9 mouse cellular contexts compared by ENCODE assay signal in the genomic region with DNA sequence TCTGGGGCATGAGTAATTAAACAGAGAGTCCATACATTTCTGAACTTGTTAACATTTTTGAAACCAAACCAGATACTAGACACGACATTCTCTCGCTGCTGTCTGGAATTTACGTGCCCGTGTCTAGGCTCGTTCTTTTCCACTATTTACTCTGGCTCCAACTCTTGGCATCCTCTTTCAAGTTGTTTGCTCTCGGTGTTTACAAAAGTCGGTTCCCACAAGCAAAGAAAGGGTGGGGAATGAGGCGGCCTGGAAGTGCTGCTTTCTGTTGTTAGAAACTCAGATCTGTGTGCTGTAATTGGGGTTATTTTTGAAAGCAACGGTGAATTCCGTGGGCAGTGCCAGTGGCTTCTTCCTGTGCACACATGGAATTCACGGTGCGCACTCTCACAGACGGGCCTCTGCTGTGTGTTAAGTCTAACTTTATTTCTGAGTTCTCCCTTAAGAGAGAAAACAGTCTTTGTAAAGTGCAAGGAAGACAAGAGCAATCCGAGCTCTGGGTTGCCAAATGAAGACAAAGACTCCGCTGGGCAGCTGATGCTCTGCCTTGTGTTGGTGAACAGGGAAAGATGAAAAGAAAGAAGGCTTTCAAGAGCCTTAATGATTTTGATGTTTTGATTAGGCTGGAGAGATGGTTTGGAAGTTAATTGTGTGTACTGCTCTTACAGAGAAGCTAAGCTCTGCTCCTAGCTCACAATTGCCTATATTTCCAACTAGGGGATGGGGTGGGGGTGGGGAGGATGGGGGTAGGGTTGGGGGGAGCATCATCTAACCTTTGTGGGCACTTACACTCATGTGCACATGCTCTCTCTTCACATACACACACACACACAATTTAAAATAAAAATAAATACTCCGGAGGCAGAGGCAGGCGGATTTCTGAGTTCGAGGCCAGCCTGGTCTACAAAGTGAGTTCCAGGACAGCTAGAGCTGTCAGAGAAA.
DNase-seq lines count a peak whose midpoint lies in the region; ATAC-seq lines count a peak whose summit lies in the region.
"Had no signal": no experiment of that assay in that cellular context is flagged by ENCODE, and none has a peak within 500 bp of the region (broad histone marks: within the 10 kb centered on the region; RNA-seq: fewer than 3 reads in every experiment).

No protein-coding gene starts in this region.

- no peak for DNase-seq in kidney, adult 8-10 months
- DNase-seq in gonadal fat pad, adult 2 months (ENCODE audit: low read depth): peak; percentile 40
- peak; percentile 76 for DNase-seq in lung, postnatal 25 days (ENCODE audit: low spot score)
- no peak for DNase-seq in layer of hippocampus, postnatal 36 days
- DNase-seq in frontal cortex, postnatal 10 days (ENCODE audit: low spot score in 2 of 2): no peak
- DNase-seq in MN1 (ENCODE audit: low spot score): no peak

- H3K9ac ChIP-seq in kidney, embryonic 15.5 days: no peak overlapping the region
- H3K9ac ChIP-seq in embryonic facial prominence, embryonic 12.5 days: no peak overlapping the region

- H3K4me1 ChIP-seq in kidney, embryonic 15.5 days: peaks cover 5% of the 10 kb centered on the region; the same call in 1 of the 2 replicates
- H3K4me1 ChIP-seq in embryonic facial prominence, embryonic 12.5 days: 0 out of 2 replicates have a peak, but pooled peaks cover 4% of the 10 kb centered on the region
- H3K4me1 ChIP-seq: megakaryocyte, embryonic 14.5 days had no signal

- H3K4me3 ChIP-seq in kidney, embryonic 15.5 days (replicated peaks): no peak overlapping the region
- no peak overlapping the region for H3K4me3 ChIP-seq in embryonic facial prominence, embryonic 12.5 days
- H3K4me3 ChIP-seq: megakaryocyte, embryonic 14.5 days had no signal

- peak; percentile 60 for ATAC-seq in kidney, embryonic 15.5 days (replicated peaks; ENCODE audit: low FRiP score)
- no peak for ATAC-seq in embryonic facial prominence, embryonic 12.5 days (ENCODE audit: insufficient number of reproducible peaks, insufficient read depth, low FRiP score, low TSS enrichment)

- peaks cover 15% of the 10 kb centered on the region for H3K36me3 ChIP-seq in kidney, embryonic 15.5 days
- H3K36me3 ChIP-seq in embryonic facial prominence, embryonic 12.5 days: peaks cover 4% of the 10 kb centered on the region

- peak overlapping the region; percentile 66 for H3K27ac ChIP-seq in kidney, embryonic 15.5 days
- H3K27ac ChIP-seq in embryonic facial prominence, embryonic 12.5 days: peak overlapping the region; percentile 46; the same call in 1 of the 2 replicates

- WGBS in kidney, embryonic 15.5 days: 40% methylated on average over 18 of the region's 18 CpGs
- 64% methylated on average over 18 of the region's 18 CpGs for WGBS in embryonic facial prominence, embryonic 12.5 days

- no peaks in the 10 kb centered on the region for H3K27me3 ChIP-seq in kidney, embryonic 15.5 days
- no peaks in the 10 kb centered on the region for H3K27me3 ChIP-seq in embryonic facial prominence, embryonic 12.5 days
- H3K27me3 ChIP-seq: megakaryocyte, embryonic 14.5 days had no signal

- no peak overlapping the region; the same call in 1 of the 2 replicates for H3K4me2 ChIP-seq in kidney, embryonic 15.5 days
- H3K4me2 ChIP-seq in embryonic facial prominence, embryonic 12.5 days (replicated peaks): no peak overlapping the region

- no peaks in the 10 kb centered on the region for H3K9me3 ChIP-seq in kidney, embryonic 15.5 days (replicated peaks)
- no peaks in the 10 kb centered on the region for H3K9me3 ChIP-seq in embryonic facial prominence, embryonic 12.5 days
- H3K9me3 ChIP-seq: megakaryocyte, embryonic 14.5 days had no signal

Comparison
In these comparisons a context has a peak if more than half of its experiments do, and no peak if none do; other contexts are left out.
1. DNase-seq: peak in gonadal fat pad, adult 2 months (single experiment) and lung, postnatal 25 days (single experiment); none in kidney, adult 8-10 months (0 of 2), layer of hippocampus, postnatal 36 days (0 of 2), frontal cortex, postnatal 10 days (0 of 2) and MN1 (single experiment).